Mouse (Mus musculus) small intestine, adult 2 months (tissue): ENCODE results near the gene Pex10.

Experiments used
- CTCF ChIP-seq: fragments of 200-500 bp; IDR thresholded peaks from 2 replicates; pipeline ENCODE4 v1.5.1; 2012; ENCODE audit warnings: low read depth, mild to moderate bottlenecking, control low read depth, inconsistent platforms, low read length, moderate library complexity, mixed read lengths; ENCODE audit not compliant: insufficient replicate concordance, insufficient read length; ENCODE audit errors: extremely low read depth
- POLR2A ChIP-seq: fragments of 200-500 bp; IDR thresholded peaks from 2 replicates; pipeline ENCODE4 v1.6.1; 2012; ENCODE audit warnings: low read depth, mild to moderate bottlenecking, control low read depth, inconsistent platforms, low read length, moderate library complexity

DNA sequence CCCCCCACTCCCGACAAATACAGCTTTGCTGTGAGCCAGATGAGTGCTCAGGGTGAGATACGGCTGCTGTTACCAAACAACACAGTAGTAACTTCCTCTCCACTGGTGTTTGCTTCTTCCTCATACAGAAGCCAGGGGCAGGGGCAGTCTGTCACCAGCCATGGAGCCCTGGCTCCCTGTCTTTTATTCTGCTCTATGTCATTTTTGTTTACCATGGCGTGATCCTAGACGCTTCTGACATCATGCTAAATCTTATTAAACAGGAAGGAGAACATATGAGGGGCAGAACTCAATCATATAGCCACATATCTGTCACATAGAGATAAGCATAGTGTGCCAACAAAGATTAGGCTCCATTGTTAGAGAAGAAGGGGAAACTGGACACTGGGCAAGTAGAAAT lies 49.8 kb downstream of the Pex10 start:
- no peak for TF ChIP-seq CTCF
- no peak for TF ChIP-seq POLR2A
